Mouse (Mus musculus): Measurements from ENCODE around the gene Hemgn. TPM values are rescaled to one million over a fixed set of nuclear protein-coding genes. Genes with fewer than 3 reads are reported as not detected.

Gene Hemgn
- polyA plus RNA-seq, 1 experiment from 2014 or later = 206 TPM

- DNase-seq (ENCODE audit: low spot score) = no peak
- ATAC-seq (replicated peaks; ENCODE audit: low FRiP score) = no peak
- H3K4me3 ChIP-seq (ENCODE audit: low read depth, low read length) = no peak overlapping the region
- 69% methylated on average over 10 of the region's 10 CpGs for WGBS
- H3K4me2 ChIP-seq = no peak overlapping the region
- peaks cover 17% of the 10 kb centered on the region; the same call in 1 of the 2 replicates for H3K4me1 ChIP-seq (replicated peaks; ENCODE audit: control insufficient read depth, insufficient read depth, low read length)
- H3K27me3 ChIP-seq (replicated peaks; ENCODE audit: control insufficient read depth, insufficient read depth, low read length) = no peaks in the 10 kb centered on the region
- no peak overlapping the region; the same call in 1 of the 2 replicates for H3K9ac ChIP-seq (ENCODE audit: low read depth, low read length)
- no peaks in the 10 kb centered on the region for H3K36me3 ChIP-seq (ENCODE audit: control insufficient read depth, insufficient read depth, low read length)
- no peak overlapping the region for H3K27ac ChIP-seq (ENCODE audit: low read depth, low read length)
- H3K9me3 ChIP-seq (ENCODE audit: control insufficient read depth, low read length) = no peaks in the 10 kb centered on the region
Observed at GRCm38 (mm10) chr4:46428903-46429499, 15.7 kb upstream of the Hemgn start.

GRCm38 (mm10) chr4:46422625-46423024, 9.3 kb upstream of the Hemgn start:
- Histone ChIP-seq H3K27me3 (replicated peaks; ENCODE audit: control insufficient read depth, insufficient read depth, low read length) (no peaks in the 10 kb centered on the region), H3K9me3 (ENCODE audit: control insufficient read depth, low read length) (no peaks in the 10 kb centered on the region), H3K36me3 (ENCODE audit: control insufficient read depth, insufficient read depth, low read length) (no peaks in the 10 kb centered on the region), H3K9ac (ENCODE audit: low read depth, low read length) (no peak overlapping the region), H3K4me2 (no peak overlapping the region), H3K27ac (ENCODE audit: low read depth, low read length) (no peak overlapping the region), H3K4me1 (replicated peaks; ENCODE audit: control insufficient read depth, insufficient read depth, low read length) (no peaks in the 10 kb centered on the region; the same call in 1 of the 2 replicates), H3K4me3 (ENCODE audit: low read depth, low read length) (no peak overlapping the region)
- ATAC-seq (replicated peaks; ENCODE audit: low FRiP score) (no peak), DNase-seq (ENCODE audit: low spot score) (no peak)
- 64% methylated on average over 8 of the region's 8 CpGs for WGBS

GRCm38 (mm10) chr4:46418851-46419250, 5.5 kb upstream of the Hemgn start:
- ATAC-seq (replicated peaks; ENCODE audit: low FRiP score) (no peak), DNase-seq (ENCODE audit: low spot score) (no peak)
- WGBS = 87% methylated on average over 9 of the region's 9 CpGs
- Histone ChIP-seq H3K4me1 (replicated peaks; ENCODE audit: control insufficient read depth, insufficient read depth, low read length) (no peaks in the 10 kb centered on the region; the same call in 1 of the 2 replicates), H3K36me3 (ENCODE audit: control insufficient read depth, insufficient read depth, low read length) (no peaks in the 10 kb centered on the region), H3K9ac (ENCODE audit: low read depth, low read length) (no peak overlapping the region), H3K9me3 (ENCODE audit: control insufficient read depth, low read length) (no peaks in the 10 kb centered on the region), H3K27ac (ENCODE audit: low read depth, low read length) (no peak overlapping the region), H3K4me2 (no peak overlapping the region), H3K27me3 (replicated peaks; ENCODE audit: control insufficient read depth, insufficient read depth, low read length) (no peaks in the 10 kb centered on the region), H3K4me3 (ENCODE audit: low read depth, low read length) (no peak overlapping the region)

- H3K4me2 ChIP-seq = no peak overlapping the region
- H3K9ac ChIP-seq (ENCODE audit: low read depth, low read length) = no peak overlapping the region
- no peaks in the 10 kb centered on the region; the same call in 1 of the 2 replicates for H3K4me1 ChIP-seq (replicated peaks; ENCODE audit: control insufficient read depth, insufficient read depth, low read length)
- H3K27ac ChIP-seq (ENCODE audit: low read depth, low read length) = no peak overlapping the region
- H3K27me3 ChIP-seq (replicated peaks; ENCODE audit: control insufficient read depth, insufficient read depth, low read length) = no peaks in the 10 kb centered on the region
- ATAC-seq (replicated peaks; ENCODE audit: low FRiP score) (peak; percentile 73), DNase-seq (ENCODE audit: low spot score) (no peak)
- 51% methylated on average over 3 of the region's 3 CpGs for WGBS
- H3K4me3 ChIP-seq (ENCODE audit: low read depth, low read length) = no peak overlapping the region
- no peaks in the 10 kb centered on the region for H3K36me3 ChIP-seq (ENCODE audit: control insufficient read depth, insufficient read depth, low read length)
- H3K9me3 ChIP-seq (ENCODE audit: control insufficient read depth, low read length) = no peaks in the 10 kb centered on the region
Observed at GRCm38 (mm10) chr4:46417491-46417890, 4.2 kb upstream of the Hemgn start.

- peaks cover 43% of the 10 kb centered on the region for H3K4me1 ChIP-seq (replicated peaks; ENCODE audit: control insufficient read depth, insufficient read depth, low read length)
- no peaks in the 10 kb centered on the region for H3K27me3 ChIP-seq (replicated peaks; ENCODE audit: control insufficient read depth, insufficient read depth, low read length)
- H3K9me3 ChIP-seq (ENCODE audit: control insufficient read depth, low read length) = no peaks in the 10 kb centered on the region
- DNase-seq (ENCODE audit: low spot score) (no peak), ATAC-seq (replicated peaks; ENCODE audit: low FRiP score) (no peak)
- no peaks in the 10 kb centered on the region for H3K36me3 ChIP-seq (ENCODE audit: control insufficient read depth, insufficient read depth, low read length)
- 29% methylated on average over 1 of the region's 1 CpGs for WGBS
- 0 out of 2 replicates have a peak overlapping the region, but pooled peaks have one; percentile 71 for H3K9ac ChIP-seq (ENCODE audit: low read depth, low read length)
- H3K27ac ChIP-seq (ENCODE audit: low read depth, low read length) = peak overlapping the region; percentile 99
- H3K4me3 ChIP-seq (ENCODE audit: low read depth, low read length) = no peak overlapping the region
- H3K4me2 ChIP-seq = peak overlapping the region; percentile 60
Observed at GRCm38 (mm10) chr4:46412113-46412512, 1.2 kb downstream of the Hemgn start.

GRCm38 (mm10) chr4:46411489-46411888, 1.8 kb downstream of the Hemgn start:
- ATAC-seq (replicated peaks; ENCODE audit: low FRiP score) (no peak), DNase-seq (ENCODE audit: low spot score) (no peak)
- WGBS = 60% methylated on average over 6 of the region's 6 CpGs
- H3K9ac ChIP-seq (ENCODE audit: low read depth, low read length) = peak overlapping the region; percentile 71
- H3K36me3 ChIP-seq (ENCODE audit: control insufficient read depth, insufficient read depth, low read length) = no peaks in the 10 kb centered on the region
- peaks cover 45% of the 10 kb centered on the region for H3K4me1 ChIP-seq (replicated peaks; ENCODE audit: control insufficient read depth, insufficient read depth, low read length)
- no peaks in the 10 kb centered on the region for H3K27me3 ChIP-seq (replicated peaks; ENCODE audit: control insufficient read depth, insufficient read depth, low read length)
- no peaks in the 10 kb centered on the region for H3K9me3 ChIP-seq (ENCODE audit: control insufficient read depth, low read length)
- no peak overlapping the region for H3K4me3 ChIP-seq (ENCODE audit: low read depth, low read length)
- H3K27ac ChIP-seq (ENCODE audit: low read depth, low read length) = peak overlapping the region; percentile 99
- H3K4me2 ChIP-seq = peak overlapping the region; percentile 60

GRCm38 (mm10) chr4:46410677-46411076, 2.6 kb downstream of the Hemgn start:
- whole genome bisulfite sequencing = 50% methylated on average over 5 of the region's 5 CpGs
- DNase-seq (ENCODE audit: low spot score) (no peak), ATAC-seq (replicated peaks; ENCODE audit: low FRiP score) (peak; percentile 77)
- H3K9ac ChIP-seq (ENCODE audit: low read depth, low read length) = peak overlapping the region; percentile 71
- 0 out of 2 replicates have a peak overlapping the region, but pooled peaks have one; percentile 11 for H3K4me3 ChIP-seq (ENCODE audit: low read depth, low read length)
- peak overlapping the region; percentile 99 for H3K27ac ChIP-seq (ENCODE audit: low read depth, low read length)
- H3K27me3 ChIP-seq (replicated peaks; ENCODE audit: control insufficient read depth, insufficient read depth, low read length) = no peaks in the 10 kb centered on the region
- no peaks in the 10 kb centered on the region for H3K36me3 ChIP-seq (ENCODE audit: control insufficient read depth, insufficient read depth, low read length)
- H3K4me2 ChIP-seq = peak overlapping the region; percentile 60
- no peaks in the 10 kb centered on the region for H3K9me3 ChIP-seq (ENCODE audit: control insufficient read depth, low read length)
- peaks cover 52% of the 10 kb centered on the region for H3K4me1 ChIP-seq (replicated peaks; ENCODE audit: control insufficient read depth, insufficient read depth, low read length)

GRCm38 (mm10) chr4:46406966-46407703, 6.2 kb downstream of the Hemgn start:
- DNase-seq (ENCODE audit: low spot score) (no peak), ATAC-seq (replicated peaks; ENCODE audit: low FRiP score) (peak; percentile 76)
- H3K9ac ChIP-seq (ENCODE audit: low read depth, low read length) = peak overlapping the region; percentile 64
- peak overlapping the region; percentile 43 for H3K4me2 ChIP-seq
- WGBS = 69% methylated on average over 8 of the region's 8 CpGs
- H3K4me3 ChIP-seq (ENCODE audit: low read depth, low read length) = no peak overlapping the region
- no peaks in the 10 kb centered on the region for H3K36me3 ChIP-seq (ENCODE audit: control insufficient read depth, insufficient read depth, low read length)
- peaks cover 61% of the 10 kb centered on the region for H3K4me1 ChIP-seq (replicated peaks; ENCODE audit: control insufficient read depth, insufficient read depth, low read length)
- H3K9me3 ChIP-seq (ENCODE audit: control insufficient read depth, low read length) = no peaks in the 10 kb centered on the region
- H3K27ac ChIP-seq (ENCODE audit: low read depth, low read length) = peak overlapping the region; percentile 99
- no peaks in the 10 kb centered on the region for H3K27me3 ChIP-seq (replicated peaks; ENCODE audit: control insufficient read depth, insufficient read depth, low read length)
